Mouse (Mus musculus): Measurements from ENCODE around the gene Atxn2.
"Not testable (repeated sequence)": the region's sequence is repeated elsewhere in the genome, so short reads cannot be mapped to it uniquely, and the experiment has no call there.

The Atxn2 gene

DNA sequence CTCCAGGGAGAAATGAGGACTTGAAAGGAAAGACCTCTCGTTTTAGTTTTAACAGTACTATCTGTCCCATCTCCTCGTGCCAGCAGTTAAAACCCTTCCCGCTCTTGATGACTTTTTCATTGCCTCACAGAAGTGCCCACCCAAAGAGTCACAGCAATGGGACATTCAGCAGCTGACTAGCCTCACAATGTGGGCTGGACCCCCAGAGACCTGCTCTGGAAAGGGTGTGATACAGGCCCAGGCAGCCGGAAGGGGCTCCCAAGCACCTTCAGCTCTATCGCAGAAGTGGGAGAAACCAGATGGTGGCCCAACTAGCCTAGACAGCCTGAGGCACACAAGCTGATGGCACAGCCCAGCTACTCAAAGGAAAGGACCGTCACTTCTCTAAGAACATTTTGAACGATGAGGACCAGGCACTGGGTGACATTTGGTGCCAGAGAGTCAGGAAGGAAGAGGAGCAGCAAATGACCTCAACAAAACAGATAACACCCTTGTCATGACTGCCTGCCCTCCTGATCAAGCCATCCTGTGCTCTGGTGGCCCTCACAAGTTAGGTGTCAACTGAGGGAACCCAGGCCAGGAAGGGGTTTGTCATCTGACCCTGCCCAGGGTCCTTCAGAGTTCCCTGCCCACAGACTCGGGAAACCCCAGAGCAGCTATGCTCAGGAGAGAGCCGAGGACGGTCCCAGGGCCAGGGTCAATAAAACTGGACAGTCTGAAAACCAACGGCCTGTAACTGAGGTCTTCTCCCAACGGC lies 124.0 kb downstream of the Atxn2 start:
- no peak for DNase-seq (ENCODE audit: low read depth, low spot score)

DNA sequence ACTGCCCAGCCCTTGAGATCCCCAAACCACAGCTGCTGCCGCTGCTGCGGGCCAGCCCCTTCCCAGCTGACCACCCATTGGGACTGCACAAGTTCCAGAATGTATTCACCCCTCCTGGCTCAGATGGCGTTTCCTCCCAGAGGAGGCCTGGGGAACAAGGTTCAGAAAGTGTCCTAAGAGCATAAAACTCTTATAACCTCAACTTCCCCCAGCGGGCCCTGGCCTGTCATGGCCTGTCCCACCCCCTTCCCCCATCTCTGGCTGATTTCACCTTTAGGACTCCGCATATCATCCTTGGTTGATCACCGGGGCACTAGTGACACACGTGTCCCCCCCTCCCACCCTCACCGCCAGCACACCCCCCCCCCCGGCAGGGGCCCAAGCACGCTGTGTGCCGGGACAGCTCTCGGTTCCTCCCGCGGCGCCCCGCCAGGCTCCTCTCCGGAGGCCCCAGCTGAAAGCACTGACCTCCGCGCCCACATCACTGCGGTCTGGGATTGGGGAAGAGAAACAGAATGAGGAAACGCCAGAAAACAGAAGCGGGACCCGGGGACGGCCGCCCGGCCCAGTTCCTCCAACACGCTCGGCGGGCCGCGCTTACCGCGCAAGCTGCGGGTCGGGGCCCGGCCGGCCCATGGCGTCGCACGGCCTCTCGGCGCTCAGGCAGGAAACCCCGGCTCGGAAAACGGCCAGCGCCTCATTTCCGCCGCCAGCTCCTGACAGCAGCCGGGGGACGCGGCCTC lies 125.0 kb downstream of the Atxn2 start:
- no peak for DNase-seq (ENCODE audit: low read depth, low spot score)

DNA sequence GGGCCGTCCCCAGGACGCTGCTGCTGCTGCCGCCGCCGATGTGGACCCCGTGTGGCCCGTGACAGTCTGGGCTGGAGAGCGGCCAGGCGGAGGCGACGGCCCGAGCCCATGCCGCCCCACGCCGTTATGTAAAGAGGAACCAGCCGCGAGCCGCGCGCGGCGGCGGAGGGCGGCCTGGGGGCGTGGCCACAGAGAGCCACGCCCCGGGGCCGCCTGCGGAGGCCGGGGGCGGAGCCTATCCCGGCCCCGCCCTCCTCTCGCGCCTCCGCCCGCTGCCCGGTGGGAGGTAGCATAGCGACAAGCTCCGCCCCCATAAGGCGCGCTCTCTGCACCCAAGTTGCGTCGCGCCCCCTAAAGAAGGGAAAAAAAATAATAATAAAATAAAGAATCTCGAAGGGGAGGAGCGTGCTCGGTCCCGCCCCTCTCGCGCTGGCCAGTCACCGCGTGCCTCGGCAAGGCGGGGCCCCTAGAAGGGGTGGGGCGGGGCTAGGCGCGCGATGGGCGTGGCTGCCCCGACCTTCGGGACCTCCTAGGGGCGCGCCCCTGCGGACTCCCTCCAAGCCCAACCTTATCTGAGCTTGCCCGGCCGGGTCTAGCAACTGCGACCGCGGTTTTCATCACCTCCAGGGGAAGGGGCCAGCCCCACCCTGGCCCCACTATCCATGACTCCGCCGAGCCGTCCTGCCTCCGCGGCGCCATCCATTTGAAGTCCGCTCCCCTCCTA lies 125.7 kb downstream of the Atxn2 start:
- peak; percentile 84 for DNase-seq (ENCODE audit: low read depth, low spot score)

DNA sequence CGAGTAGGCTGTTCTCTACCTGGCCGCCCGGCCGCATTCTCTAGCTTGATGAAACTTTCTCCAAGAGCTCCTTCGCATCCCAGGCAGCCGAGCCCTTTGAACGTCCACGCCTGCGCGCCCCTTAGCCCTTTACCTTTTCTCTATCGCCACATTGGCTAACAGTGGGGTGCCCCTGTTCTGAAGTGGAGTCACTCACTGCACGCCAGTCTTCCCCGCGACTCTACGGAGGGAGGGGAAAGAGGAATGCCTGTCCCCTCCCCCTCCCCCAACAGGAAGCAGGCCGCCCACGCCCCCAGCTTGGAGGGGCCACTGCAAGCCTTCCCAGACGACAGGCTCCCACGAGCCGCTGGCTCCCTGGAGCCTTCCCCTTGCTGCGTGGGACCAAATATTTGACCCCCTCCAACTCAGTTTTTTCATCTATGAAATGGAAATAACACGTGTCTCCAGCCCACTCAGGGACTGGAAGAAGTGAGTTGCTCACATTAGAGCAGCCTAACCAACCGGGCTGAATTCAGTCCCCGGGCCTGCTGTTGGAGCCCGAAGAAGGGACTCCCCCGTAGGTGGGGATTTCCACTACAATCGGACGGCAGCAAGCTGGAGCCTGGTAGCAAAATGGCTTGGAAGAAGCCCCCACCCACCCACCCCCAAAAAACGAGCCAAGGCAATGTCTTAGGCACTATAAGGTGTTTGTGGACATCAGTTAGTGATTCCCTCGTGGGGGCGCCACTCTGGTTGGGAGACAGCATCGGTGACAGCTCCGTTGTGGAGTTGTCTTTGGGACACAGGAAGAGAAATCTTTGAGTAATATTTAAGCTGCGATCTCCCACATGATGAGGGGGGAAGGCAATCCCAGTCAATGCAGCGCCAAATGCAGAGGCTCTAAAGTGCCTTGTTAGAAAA lies 126.6 kb downstream of the Atxn2 start, which contains the start of gene Sh2b3:
Gene Sh2b3, minus strand, starts transcription at position 206 of the 900 bp plus-strand sequence.
- no peak for DNase-seq (ENCODE audit: low read depth, low spot score)

DNA sequence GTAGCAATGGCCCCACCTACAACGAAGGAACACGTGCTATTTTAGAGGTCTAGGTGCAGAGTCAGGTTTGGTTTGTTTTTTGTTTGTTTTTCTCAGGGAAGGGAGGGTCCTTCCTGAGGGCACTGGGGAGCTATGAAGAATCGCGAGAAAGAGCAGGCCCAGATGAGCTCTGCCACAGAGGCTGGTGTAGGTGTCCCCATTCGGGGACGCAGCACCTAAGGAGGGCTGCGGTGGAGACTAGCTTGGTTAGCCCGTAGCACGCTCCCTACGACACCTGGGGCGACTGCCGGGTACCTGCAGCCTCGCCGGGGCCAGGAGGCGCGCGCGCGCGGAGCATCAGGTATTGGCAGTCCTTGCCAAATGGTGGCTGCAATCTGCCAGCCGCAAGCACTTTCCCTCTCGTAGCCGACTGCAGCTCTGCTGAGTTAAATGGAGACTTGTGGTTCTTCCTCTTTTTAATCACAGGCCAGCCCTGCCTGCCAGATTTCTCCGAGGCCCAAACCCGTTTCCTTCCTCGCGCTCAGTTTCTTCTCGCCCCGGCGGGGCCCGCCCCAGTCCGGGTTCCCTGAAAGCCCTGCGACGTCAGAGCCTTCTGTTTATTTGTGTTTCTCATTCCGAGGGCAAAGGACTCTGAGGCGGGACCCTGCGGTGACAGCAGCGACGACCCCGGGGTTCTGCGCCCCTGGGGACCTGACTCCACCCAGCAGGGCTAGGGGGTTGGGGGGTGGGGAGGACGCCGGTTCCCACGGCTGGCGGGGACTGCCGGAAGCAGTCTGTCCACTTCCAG lies 127.4 kb downstream of the Atxn2 start:
- no peak for DNase-seq (ENCODE audit: low read depth, low spot score)

DNA sequence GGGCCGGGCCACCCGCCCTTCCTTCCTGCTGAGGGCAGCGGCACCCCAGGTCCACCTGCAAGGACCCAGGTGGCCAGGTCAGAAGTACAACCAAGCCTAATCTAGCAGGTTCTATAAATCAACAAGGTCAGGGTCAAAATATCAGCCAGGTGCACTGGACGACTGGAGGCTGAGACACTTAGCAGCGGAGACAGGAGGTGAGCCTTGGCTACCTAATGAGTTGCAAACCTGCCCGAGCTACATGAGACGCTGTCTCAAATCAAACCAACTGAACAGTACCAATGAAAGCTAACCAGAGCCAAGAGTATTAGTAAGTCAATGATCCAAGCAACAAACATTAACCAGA lies 128.0 kb downstream of the Atxn2 start:
- no peak for DNase-seq (ENCODE audit: low read depth, low spot score)

DNA sequence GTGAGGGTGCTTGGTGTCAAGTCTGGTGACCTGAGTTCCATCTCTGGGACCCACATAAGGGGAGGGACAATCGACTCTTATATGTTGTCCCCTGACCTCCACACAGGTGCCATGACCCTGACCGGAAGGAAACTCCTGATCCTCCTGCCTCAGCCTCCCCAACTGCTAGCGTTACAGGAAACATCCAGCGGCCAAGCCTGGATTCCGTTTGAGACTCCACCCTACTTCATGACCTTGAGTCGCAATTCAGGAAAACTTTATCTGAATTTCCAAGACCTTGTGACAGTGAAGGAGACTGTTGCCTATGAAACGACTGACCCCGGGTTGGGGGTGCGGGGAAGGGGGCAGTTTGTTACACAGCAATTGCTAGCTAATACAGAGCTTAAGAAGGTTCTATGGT lies 130.4 kb downstream of the Atxn2 start:
- DNase-seq (ENCODE audit: low read depth, low spot score) = no peak

DNA sequence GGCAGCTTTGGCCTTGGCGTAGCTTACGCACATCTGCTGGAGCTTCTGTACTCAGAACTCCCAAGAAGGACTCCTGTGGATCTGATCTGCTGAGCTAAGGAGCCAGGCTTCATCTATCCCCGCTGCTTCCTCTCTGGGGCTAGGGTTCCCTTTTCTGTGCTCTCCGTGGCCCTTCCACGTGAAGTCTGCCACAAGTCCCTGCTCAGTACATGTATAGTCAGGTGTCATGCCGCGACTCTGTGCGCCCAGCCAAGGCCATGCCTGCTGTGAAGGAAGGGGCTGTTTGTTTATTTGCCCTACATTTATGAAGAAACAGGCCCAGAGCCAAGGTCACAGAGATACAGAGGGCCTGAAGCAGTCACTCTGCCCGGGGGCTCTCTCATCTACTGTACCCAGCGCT lies 130.8 kb downstream of the Atxn2 start:
- DNase-seq (ENCODE audit: low read depth, low spot score) = no peak

DNA sequence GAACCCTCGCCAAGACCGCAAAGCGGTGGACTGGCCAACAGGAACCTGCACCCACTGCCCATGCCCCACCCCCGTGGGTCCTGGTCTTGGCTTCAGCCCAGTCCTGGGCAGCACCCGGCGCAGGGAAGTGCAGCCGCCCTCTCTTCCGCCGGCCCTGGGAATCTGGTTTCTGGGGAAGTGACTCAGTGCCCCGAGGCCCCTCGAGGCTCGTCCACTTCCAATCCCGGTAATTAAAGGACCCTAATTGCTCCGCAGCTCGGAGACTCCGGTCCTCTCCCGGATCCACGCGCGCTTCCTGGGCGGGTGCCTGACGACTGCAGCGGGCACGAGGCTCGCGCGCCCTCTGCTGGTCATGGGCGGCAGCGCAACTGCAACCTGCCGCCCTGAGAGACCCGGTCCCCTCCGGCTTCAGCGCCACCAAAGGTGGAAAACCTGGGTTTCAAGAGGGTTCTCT lies 131.6 kb downstream of the Atxn2 start:
- no peak for DNase-seq (ENCODE audit: low read depth, low spot score)

DNA sequence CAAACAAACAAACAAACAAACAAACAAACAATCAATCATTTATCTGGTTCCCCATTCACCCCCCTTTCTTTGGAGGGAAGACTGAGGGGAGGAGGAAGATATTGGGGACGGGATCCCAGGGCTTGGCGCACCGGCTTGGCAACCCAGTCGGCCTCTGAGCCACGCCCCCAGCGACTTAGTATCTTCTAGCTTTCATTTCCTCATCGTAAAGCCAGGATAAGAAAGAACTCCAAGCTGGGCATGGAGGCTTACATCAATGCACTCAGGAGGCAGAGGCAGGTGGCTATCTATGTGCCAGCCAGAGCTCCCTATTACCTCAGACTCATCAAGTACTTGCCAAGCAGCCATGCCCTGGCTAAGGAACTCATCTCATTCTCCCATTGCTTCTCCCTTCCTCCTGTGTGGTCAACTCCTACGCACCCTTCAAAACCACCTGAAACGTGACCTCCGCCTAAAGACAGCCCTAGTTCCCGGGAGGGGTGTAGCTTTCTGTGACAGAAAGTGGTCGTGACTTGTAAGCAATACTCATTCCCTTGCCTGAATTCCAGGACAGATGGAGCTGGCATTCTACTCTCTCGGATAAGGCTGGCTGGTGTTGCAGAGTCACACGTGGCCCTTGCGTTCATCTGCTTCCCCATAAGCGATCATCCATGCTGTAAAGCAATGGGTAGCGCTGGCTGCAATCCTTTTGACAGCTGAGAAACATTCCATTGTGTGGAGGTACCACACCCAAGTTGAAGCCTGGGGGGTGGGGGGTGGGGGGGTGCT lies 132.2 kb downstream of the Atxn2 start:
- DNase-seq (ENCODE audit: low read depth, low spot score) = no peak

DNA sequence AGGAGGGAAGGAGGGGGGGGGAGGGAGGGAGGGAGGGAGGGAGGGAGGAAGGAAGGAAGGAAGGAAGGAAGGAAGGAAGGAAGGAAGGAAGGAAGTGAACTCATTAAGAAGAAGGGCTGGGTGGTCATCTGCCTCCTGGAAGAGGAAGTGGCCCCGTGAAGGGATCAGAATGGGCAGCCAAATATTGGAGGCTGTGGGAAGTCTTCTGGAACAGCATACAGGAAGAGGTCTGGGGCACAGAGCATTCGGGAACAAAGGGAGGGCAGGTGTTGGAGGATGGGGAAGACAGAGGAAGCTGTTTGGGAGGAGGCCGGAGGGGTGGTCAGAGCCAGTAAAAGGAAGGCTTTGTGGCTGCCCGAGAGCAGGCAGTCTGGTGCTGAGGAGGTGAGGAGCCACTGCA lies 134.2 kb downstream of the Atxn2 start:
- DNase-seq (ENCODE audit: low read depth, low spot score) = no peak

DNA sequence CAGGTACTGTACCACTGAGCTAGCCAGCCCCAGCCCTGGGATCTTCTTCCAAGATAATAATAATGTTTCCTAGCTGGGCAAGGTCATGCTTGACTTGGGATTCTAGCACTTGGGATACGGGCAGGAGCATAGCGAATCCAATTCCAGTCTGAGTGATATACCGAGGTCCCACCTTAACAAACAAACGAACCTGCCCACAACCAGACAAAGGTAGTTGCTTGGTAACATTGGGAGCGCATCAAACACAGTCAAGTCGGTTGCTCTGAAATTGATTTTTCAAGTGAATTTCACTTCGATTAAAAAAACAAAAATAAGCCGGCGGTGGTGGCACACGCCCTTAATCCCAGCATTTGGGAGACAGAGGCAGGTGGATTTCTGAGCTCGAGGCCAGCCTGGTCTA lies 135.2 kb downstream of the Atxn2 start:
- DNase-seq (ENCODE audit: low read depth, low spot score) = no peak

DNA sequence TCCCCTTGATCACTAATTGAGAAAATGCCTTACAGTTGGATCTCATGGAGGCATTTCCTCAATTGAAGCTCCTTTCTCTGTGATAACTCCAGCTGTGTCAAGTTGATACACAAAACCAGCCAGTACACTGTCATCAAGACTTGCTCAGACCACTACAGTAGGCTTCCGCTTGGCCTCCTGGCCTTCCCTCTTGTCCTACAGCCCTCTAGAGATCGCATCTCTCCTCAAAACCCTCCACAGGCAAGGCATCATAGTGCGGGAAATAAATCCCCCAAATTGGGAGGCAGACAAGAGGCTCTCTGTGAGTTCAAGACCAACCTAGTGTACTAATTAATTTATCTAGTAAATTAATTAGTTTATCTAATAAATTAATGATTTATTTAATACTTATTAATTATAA lies 136.1 kb downstream of the Atxn2 start:
- DNase-seq (ENCODE audit: low read depth, low spot score) = not testable (repeated sequence)

DNA sequence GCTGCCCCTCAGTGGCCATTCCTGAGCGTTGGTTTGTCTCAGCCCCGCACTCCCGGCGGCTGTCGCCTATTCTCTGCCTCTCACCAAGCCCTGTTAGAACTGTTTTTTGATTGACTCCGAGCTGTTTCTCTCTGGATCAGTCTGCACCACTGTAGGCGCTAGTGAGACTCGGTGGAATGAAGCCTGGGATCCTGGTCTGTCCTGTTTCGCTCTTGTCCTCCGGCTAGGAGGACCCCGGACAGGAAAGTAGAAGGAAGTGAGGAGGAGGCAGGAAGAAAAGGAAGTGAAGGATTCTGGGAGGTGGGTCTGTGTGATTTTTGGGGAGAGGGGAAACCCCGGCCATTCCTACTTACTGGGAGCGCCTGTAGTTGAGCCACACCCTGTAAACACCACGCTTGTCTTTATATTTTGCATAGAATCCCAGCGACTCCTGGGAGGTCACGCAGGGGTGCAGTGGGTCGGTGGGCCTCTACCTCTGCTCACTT lies 136.9 kb downstream of the Atxn2 start:
- DNase-seq (ENCODE audit: low read depth, low spot score) = no peak

DNA sequence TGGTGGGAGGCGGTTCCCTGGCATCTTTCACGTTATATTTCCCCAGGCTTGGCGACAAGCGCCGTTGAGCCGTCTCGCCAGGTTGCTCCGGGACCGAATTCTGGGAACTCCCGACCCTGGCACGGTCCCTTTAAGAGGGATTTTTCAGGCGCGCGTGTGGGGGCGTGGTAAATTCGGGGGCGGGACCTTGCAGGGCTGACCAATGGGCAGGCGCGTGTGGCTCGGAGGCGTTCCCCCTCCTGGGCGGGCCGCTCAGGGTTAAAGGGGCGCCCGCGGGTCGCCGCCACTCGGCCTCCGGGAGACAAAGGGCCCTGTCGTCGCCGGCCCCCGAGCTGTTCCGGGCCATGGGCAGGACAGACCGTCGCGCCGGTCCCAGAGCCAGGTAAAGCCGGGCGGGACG lies 137.6 kb downstream of the Atxn2 start, which contains the start of gene Pheta1:
Gene Pheta1, plus strand, starts transcription at position 242 of the 400 bp plus-strand sequence.
- peak; percentile 80 for DNase-seq (ENCODE audit: low read depth, low spot score)

DNA sequence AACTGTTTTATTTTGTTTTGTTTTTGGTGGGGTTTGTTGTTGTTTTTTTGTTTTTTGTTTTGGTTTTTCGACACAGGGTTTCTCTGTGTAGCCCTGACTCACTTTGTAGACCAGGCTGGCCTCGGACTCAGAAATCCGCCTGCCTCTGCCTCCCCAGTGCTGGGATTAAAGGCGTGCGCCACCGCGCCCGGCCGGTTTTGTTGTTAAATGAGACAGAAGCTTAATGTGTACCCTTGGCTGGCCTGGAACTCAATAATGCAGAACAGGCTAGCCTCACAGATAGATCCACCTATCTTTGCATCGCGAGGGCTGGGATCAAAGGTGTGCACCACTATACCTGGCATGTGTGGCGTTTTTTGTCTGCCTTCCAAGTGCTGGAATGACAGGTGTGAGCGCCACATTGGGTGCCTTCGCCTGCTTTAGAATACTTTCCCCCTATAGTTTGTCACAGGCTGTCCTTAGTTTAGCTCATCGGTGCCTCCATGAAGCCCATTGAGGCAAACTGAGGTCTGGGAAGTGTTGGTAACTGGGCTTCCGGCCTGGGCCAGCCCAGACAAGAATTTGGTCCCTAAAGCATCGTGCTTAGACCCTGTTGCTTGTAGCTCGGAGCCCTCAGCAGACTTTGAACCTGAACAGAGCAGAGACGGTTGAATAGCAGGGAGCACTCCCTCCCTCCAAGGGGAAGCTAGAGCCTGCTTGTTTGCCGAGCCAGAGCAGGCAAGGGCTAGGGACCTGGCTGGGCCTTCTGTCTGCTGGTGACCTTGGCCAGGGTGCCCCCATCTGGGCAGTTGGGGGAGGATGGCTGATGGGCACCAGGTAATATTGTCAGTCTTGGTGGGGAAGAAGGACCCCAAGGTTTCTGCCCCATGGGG lies 138.6 kb downstream of the Atxn2 start:
- DNase-seq (ENCODE audit: low read depth, low spot score) = no peak

DNA sequence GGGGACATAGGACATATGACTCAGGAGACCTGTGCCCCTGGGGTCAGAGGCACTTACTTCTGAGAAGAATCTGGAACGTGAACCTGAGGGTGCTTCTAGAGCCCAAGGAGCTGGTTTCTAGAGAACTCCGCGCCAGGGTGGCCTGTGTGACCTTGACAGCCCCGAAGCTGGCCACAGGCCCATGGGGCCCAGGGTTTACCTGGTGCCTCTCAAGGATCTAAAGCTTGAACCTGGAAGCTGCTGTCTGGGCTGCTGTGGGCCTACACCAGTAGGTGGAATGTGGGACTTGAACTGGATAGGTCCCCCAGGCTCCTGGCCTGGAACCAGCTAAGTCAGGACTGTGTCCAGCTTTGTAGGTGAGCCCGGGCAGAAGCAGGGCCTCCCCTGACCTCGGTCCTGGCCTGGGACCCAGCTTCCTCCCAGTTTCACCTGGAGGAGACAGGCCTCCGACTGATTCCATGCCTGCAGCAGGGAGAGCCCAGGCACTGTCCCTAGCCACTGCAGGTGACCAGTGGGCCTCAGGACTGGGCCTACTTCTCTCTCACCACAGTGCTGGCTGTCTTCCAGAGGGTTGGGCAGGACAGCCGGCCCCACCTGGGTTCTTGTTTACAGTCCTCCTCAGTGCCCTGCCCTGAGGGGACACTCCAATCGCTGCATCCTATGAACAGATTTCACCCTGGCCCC lies 142.4 kb downstream of the Atxn2 start:
- no peak for DNase-seq (ENCODE audit: low read depth, low spot score)

DNA sequence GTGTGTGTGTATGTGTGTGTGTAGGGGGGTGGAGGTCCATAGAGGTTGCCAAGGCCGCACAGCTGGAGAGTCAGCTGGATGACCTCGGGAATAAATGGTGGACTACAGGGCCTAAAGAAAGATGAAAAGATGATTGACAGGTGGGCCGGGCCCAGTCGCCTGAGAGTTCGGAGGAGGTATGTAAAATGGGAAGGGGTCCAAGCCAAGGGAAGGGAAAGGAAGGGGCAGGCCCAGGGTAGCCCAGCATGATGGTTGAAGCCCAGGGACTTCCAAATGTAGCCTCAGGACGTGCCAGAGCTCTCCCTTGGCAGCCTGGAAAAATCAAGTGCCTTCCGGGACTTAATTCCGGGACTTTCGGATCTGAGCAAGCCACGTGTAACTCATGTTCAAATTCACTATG lies 143.6 kb downstream of the Atxn2 start:
- no peak for DNase-seq (ENCODE audit: low read depth, low spot score)
